9 mouse cellular contexts compared by ENCODE assay signal in genomic region chr5:146299520-146299870, GRCm38 (mm10).
DNase-seq lines count a peak whose midpoint lies in the region; ATAC-seq and TF ChIP-seq lines count a peak whose summit lies in the region.
"Had no signal": no experiment of that assay in that cellular context is flagged by ENCODE, and none has a peak within 500 bp of the region (broad histone marks: within the 10 kb centered on the region; RNA-seq: fewer than 3 reads in every experiment).

No protein-coding gene starts in this region.

- no peaks in the 10 kb centered on the region for H3K9me3 ChIP-seq in heart, embryonic 12.5 days (replicated peaks)
- H3K9me3 ChIP-seq: midbrain, embryonic 12.5 days had no signal

- ATAC-seq in heart, embryonic 12.5 days (ENCODE audit: insufficient number of reproducible peaks, low FRiP score) = no peak
- peak; percentile 69 for ATAC-seq in granulocyte monocyte progenitor cell, adult 5-6 weeks (replicated peaks; ENCODE audit: poor library complexity, severe bottlenecking)
- ATAC-seq in megakaryocyte progenitor cell, adult 5-6 weeks (replicated peaks; ENCODE audit: poor library complexity) = peak; percentile 63

- no peaks in the 10 kb centered on the region for H3K27me3 ChIP-seq in heart, embryonic 12.5 days (replicated peaks)
- no peaks in the 10 kb centered on the region for H3K27me3 ChIP-seq in thymus, adult 2 months (ENCODE audit: control insufficient read depth, insufficient read depth, low read length)
- H3K27me3 ChIP-seq: midbrain, embryonic 12.5 days had no signal

- WGBS in heart, embryonic 12.5 days = 88% methylated on average over 8 of the region's 8 CpGs
- WGBS in thymus, adult 2 months = 84% methylated on average over 8 of the region's 8 CpGs

- H3K36me3 ChIP-seq in heart, embryonic 12.5 days = peaks cover 77% of the 10 kb centered on the region
- H3K36me3 ChIP-seq in thymus, adult 2 months (ENCODE audit: control insufficient read depth, insufficient read depth, low read length) = peaks cover 17% of the 10 kb centered on the region

- no peaks in the 10 kb centered on the region for H3K4me1 ChIP-seq in heart, embryonic 12.5 days (replicated peaks)
- no peaks in the 10 kb centered on the region for H3K4me1 ChIP-seq in thymus, adult 2 months (replicated peaks; ENCODE audit: control insufficient read depth, insufficient read depth, low read length)
- H3K4me1 ChIP-seq: midbrain, embryonic 12.5 days had no signal

- H3K4me3 ChIP-seq in heart, embryonic 12.5 days = no peak overlapping the region
- H3K4me3 ChIP-seq in thymus, adult 2 months (ENCODE audit: control insufficient read depth, insufficient read depth, low read length) = no peak overlapping the region
- H3K4me3 ChIP-seq: midbrain, embryonic 12.5 days had no signal

- TF ChIP-seq POLR2A in thymus, adult 2 months (IDR thresholded peaks at IDR 0.05; ENCODE audit: control insufficient read depth, extremely low read depth, insufficient read depth, low read length, poor library complexity) = no peak

- H3K9ac ChIP-seq in heart, embryonic 12.5 days = no peak overlapping the region
- H3K9ac ChIP-seq: midbrain, embryonic 12.5 days had no signal

- peak; percentile 32 for DNase-seq in heart, adult 8-10 months (ENCODE audit: low spot score)
- peak; percentile 6 for DNase-seq in thymus, postnatal 25 days
- DNase-seq in thymus, adult 2 months = no peak
- DNase-seq in urinary bladder, adult 2 months (ENCODE audit: low spot score) = no peak
- no peak for DNase-seq in embryo, embryonic 10.5 days (ENCODE audit: low spot score)

- TF ChIP-seq CTCF in thymus, adult 2 months (IDR thresholded peaks at IDR 0.05; ENCODE audit: borderline replicate concordance, control insufficient read depth, extremely low read depth, insufficient read depth, low read length, poor library complexity) = no peak

- H3K27ac ChIP-seq in heart, embryonic 12.5 days (ENCODE audit: poor library complexity, severe bottlenecking) = no peak overlapping the region
- H3K27ac ChIP-seq in thymus, adult 2 months (ENCODE audit: control insufficient read depth, insufficient read depth, low read length) = no peak overlapping the region
- H3K27ac ChIP-seq: midbrain, embryonic 12.5 days had no signal

- H3K4me2 ChIP-seq in heart, embryonic 12.5 days = no peak overlapping the region
- H3K4me2 ChIP-seq: midbrain, embryonic 12.5 days had no signal

Comparison
In these comparisons a context has a peak if more than half of its experiments do, and no peak if none do; other contexts are left out.
1. DNase-seq: peak in heart, adult 8-10 months (single experiment) and thymus, postnatal 25 days (single experiment); none in thymus, adult 2 months (single experiment), urinary bladder, adult 2 months (single experiment) and embryo, embryonic 10.5 days (single experiment).